Mouse (Mus musculus) bone marrow macrophage, adult 2 months (primary cell): ENCODE results near the gene Dcaf7. TPM values are rescaled to one million over a fixed set of nuclear protein-coding genes. Genes with fewer than 3 reads are reported as not detected.

Experiments
- H3K27ac ChIP-seq: 2 replicates; pipeline ENCODE4 v1.5.1; 2012; ENCODE audit warnings: low read depth, low read length; ENCODE audit not compliant: insufficient read depth
- H3K4me1 ChIP-seq: 2 replicates; pipeline ENCODE4 v1.6.1; 2012; ENCODE audit warnings: low read length; ENCODE audit not compliant: control insufficient read depth, insufficient read depth
- H3K4me3 ChIP-seq: 2 replicates; pipeline ENCODE4 v1.5.1; 2012; ENCODE audit warnings: mild to moderate bottlenecking, low read length, moderate library complexity; ENCODE audit not compliant: insufficient read depth
- CTCF ChIP-seq: IDR thresholded peaks from 2 replicates; pipeline ENCODE4 v1.5.1; 2012; ENCODE audit warnings: low read depth, mild to moderate bottlenecking, low read length, moderate library complexity
- POLR2A ChIP-seq: IDR thresholded peaks from 2 replicates; pipeline ENCODE4 v1.6.1; 2012; ENCODE audit warnings: mild to moderate bottlenecking, low read depth, low read length, borderline replicate concordance
- polyA plus RNA-seq: library from polyadenylated mRNA; stranded (reverse); fragments of >200 nt; gene quantifications from 2 replicates; pipeline ENCODE4 v1.2.4, GENCODE M21; 2012; ENCODE audit not compliant: missing spikeins, insufficient read depth, insufficient read length

Dcaf7 gene
- polyA plus RNA-seq, 1 experiment, result 55.3 TPM

DNA sequence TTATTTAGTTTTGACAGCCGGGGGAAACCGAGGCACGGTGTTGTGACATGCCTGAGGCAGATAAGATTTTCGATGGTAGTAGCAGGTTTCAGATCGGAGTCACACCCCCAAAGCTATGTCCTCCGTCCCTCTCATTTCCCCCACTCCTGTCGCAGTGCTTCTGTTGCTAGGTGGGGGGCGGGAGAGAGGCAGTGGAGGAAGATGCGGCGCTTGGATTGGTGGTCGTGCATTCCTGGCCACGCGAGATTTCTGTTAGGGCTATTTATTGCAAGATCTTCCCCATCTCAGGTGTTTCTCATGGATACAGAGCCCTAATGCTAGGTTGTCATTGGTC lies 713 bp downstream of the Dcaf7 start:
- H3K27ac ChIP-seq, result peak overlapping the region; percentile 44
- peak overlapping the region; percentile 89 for H3K4me3 ChIP-seq
- no peak for TF ChIP-seq CTCF
- TF ChIP-seq POLR2A, result no peak
- peaks cover 14% of the 10 kb centered on the region for H3K4me1 ChIP-seq

DNA sequence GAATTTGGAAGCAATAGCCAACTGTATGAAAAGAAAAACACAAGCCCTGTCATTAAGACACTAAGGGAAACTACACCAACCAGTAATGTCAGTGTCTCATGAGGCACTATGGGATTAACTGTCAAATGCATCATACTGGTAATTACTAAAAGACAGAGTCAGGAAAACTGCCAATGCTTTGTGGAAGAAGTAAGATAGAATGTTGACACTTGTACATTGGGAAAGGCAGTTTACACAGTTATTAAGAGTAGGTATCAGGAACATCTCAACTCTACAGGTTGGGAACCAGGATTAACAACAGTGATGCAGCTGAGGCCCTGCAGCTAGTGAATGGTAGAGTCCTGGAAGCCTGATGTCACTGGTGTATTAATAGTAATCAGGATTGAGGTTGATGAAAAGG lies 7.7 kb downstream of the Dcaf7 start:
- TF ChIP-seq CTCF (no peak), POLR2A (no peak)
- Histone ChIP-seq H3K4me3 (no peak overlapping the region), H3K4me1 (peaks cover 15% of the 10 kb centered on the region), H3K27ac (no peak overlapping the region)

DNA sequence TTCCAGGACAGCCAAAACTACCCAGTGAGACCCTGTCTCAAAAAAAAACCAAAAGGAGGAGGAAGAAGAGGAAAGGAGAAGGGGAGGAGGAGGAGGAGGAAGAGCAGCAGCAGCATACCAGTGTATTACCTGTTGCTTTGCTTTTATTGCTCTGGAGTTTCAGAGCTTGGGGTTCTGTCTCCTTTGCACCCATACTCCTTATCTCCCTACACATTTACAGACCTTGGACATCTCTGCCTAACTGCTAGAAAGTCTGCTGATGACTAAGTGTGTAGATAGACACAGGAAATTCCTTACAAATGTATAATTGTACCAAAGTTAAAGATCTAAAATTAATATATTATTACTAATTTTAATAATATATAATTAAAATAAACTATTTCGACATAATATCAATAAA lies 8.6 kb downstream of the Dcaf7 start:
- TF ChIP-seq CTCF (no peak), POLR2A (no peak)
- no peak overlapping the region for H3K4me3 ChIP-seq
- peaks cover 14% of the 10 kb centered on the region for H3K4me1 ChIP-seq
- no peak overlapping the region for H3K27ac ChIP-seq

DNA sequence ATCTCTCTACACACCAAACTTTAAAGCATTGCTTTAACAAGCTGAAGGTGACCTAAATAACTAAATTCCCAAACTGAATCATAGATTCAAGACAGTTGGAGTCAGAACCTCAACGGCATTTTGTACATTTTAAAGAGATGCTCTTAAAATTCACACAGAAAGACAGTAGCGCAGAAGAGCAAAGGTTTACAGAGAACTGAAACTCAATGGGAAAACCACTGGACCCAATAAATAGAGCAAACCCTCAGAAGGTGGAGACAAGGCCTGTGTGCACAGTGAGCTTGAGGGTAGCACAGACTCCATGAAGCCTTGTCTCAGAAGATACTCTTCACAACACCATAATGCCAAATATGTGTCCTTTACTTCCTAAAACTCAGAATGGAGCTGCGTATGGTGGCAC lies 9.1 kb downstream of the Dcaf7 start:
- peaks cover 9% of the 10 kb centered on the region for H3K4me1 ChIP-seq
- no peak overlapping the region for H3K27ac ChIP-seq
- H3K4me3 ChIP-seq, result no peak overlapping the region
- TF ChIP-seq POLR2A (no peak), CTCF (no peak)

DNA sequence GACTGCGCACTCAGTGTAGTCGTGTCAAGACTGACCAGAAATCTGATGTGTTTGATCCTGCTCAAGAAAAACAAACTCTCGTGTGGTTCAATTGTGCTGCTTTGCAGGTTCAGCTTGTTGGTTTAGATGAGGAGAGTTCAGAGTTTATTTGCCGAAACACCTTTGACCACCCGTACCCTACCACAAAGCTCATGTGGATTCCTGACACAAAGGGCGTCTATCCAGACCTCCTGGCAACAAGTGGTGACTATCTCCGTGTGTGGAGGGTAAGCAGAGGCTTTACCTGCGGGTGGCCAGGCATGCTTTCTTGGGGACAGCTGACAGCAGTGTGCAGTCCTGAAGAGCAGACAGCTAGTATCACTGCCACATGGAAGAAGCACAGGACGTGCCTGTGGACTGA lies 9.9 kb downstream of the Dcaf7 start:
- Histone ChIP-seq H3K4me3 (no peak overlapping the region), H3K4me1 (peaks cover 7% of the 10 kb centered on the region; the same call in 1 of the 2 replicates), H3K27ac (no peak overlapping the region)
- TF ChIP-seq POLR2A (no peak), CTCF (no peak)

DNA sequence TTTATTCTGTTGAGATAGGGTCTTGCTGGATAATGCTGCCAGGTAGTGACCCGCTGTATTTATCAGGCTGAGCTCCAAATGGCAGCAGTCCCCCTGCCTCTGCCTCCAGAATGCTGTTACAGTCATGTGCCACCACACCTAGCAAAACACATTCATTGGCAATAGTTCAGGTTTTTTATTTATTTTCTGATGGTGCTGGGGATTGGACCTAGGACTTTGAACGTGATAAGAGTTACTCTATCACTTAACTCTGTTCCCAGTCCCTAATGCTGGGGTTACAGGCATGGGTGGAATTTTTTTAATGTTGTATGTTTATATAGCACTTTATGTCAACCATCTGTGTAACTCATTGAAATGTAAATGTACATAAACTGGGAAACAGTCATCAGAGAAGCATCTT lies 17.2 kb downstream of the Dcaf7 start:
- TF ChIP-seq POLR2A, result no peak
- TF ChIP-seq CTCF, result no peak
- Histone ChIP-seq H3K4me3 (no peak overlapping the region), H3K27ac (no peak overlapping the region), H3K4me1 (no peaks in the 10 kb centered on the region)

DNA sequence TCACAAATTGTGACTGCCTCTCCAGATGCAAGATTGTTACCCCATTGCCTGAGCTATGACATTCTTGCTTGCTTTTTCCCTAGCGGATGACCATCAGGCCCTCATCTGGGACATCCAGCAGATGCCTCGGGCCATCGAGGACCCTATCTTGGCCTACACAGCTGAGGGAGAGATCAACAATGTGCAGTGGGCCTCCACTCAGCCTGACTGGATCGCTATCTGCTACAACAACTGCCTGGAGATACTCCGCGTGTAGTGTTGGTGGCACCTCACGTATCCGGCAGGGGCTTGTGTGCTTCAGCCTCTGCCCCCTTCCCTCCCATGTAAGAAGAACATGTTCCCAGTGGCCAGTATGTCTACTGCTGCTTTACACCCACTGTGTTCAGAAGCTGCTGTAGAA lies 17.9 kb downstream of the Dcaf7 start:
- H3K27ac ChIP-seq, result no peak overlapping the region
- no peak for TF ChIP-seq CTCF
- TF ChIP-seq POLR2A, result no peak

DNA sequence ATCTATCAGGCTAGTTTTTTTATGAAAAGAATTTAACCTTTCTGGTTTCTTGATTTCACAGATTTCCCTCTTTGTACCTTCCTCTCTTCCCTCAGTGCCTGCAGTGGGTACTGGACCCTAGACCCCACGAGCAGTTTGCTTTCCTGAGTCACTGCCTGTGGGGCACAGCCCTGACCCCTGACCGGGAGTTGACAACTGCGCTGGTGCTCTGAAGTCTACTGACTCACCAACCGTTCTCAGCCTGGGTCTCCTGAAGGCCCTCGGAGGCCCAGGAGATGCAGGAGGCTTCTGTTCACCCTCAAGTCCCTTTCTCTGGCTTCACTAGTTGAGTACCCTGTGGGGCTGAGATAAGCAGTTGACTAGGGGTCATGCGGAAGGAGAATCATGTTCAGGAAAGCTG lies 18.7 kb downstream of the Dcaf7 start:
- Histone ChIP-seq H3K4me3 (no peak overlapping the region), H3K27ac (no peak overlapping the region), H3K4me1 (no peaks in the 10 kb centered on the region)
- TF ChIP-seq CTCF, result no peak
- TF ChIP-seq POLR2A, result no peak

More for the DNA sequence above, 17.9 kb downstream of the Dcaf7 start:
- Histone ChIP-seq H3K4me3 (no peak overlapping the region), H3K4me1 (no peaks in the 10 kb centered on the region)

DNA sequence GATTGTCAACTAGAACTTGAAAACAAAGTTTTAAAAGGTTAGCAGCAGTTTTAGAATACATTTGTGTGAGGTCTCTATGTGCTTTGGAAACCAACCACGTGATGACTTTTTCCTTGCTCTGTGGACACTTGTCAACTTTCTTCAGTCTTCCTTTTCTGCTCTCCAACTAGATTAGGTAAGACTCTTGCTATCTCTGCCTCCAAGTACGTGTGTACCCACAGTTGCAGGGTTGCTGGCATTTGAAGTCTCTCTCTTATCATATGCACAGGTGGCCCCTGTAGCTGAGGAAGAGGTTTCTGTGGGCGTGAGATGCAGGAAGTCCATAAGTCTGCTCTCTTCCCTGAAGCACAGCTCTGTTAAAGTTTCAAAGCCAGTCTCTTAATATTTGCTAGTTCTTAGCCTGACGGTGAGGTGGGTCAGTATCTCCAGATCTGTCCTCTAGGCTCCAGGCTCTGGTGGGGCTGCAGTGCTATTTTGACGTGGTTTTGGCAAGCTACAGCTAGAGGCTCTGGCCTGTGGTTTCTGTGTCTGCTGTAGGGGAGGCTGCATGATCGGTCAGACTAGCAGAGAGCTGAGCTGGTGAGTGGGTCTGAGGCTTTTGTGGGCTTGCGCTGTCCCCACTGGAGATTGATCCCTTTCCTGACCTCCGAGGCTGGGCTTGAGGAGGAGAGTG lies 20.3 kb downstream of the Dcaf7 start:
- Histone ChIP-seq H3K4me3 (no peak overlapping the region), H3K4me1 (no peaks in the 10 kb centered on the region), H3K27ac (no peak overlapping the region)
- no peak for TF ChIP-seq POLR2A
- no peak for TF ChIP-seq CTCF

DNA sequence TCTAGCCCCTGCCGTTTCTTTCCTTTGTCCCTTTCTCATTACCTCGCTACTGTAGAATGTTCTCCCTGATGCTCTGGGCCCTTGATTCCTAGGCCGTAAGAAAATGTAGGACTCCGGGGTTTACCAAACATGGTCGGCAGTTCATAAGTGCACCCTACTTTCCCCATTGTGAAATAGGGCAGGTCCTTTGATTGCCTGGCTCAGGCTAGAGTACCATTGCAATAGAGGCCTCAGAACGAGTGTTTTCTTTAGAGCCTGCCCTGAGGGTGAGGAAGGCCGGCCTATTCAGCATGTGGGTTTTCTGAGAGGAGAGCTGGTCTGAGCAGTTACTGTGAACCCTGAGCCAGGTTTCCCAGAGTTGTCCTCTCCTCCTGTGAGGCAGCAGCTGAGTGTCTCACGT lies 21.3 kb downstream of the Dcaf7 start:
- no peaks in the 10 kb centered on the region for H3K4me1 ChIP-seq
- no peak overlapping the region for H3K27ac ChIP-seq
- no peak for TF ChIP-seq CTCF
- no peak for TF ChIP-seq POLR2A
- no peak overlapping the region for H3K4me3 ChIP-seq

DNA sequence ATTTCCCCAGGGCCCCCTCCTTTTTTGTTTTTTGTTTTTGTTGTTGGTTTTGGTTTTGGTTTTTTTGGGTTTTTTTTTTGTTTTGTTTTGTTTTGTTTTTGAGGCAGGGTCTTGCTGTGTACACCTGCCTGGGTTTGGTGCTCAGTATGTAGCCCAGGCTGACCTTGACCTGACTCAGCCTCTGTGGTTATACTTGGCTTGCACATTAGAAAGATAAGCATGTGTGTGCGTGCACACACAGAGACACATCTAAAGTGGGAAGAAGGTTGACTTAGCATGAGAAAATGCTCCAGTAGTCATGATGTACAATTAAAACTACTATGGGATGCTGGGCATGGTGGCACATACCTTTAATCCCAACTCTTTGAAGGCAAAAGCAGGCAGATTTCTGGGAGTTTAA lies 23.9 kb downstream of the Dcaf7 start:
- peaks cover 5% of the 10 kb centered on the region; the same call in 1 of the 2 replicates for H3K4me1 ChIP-seq
- no peak overlapping the region for H3K4me3 ChIP-seq
- no peak overlapping the region for H3K27ac ChIP-seq
- TF ChIP-seq POLR2A (no peak), CTCF (no peak)
